Mouse (Mus musculus) testis, adult 2 months (tissue): ENCODE data around the gene Nabp2.

ENCODE experiments used
- CTCF ChIP-seq: fragments of 200-500 bp; IDR thresholded peaks from 2 replicates; pipeline ENCODE4 v1.5.1; 2012; ENCODE audit warnings: low read depth, mild to moderate bottlenecking, inconsistent platforms, low read length, moderate library complexity; ENCODE audit not compliant: control insufficient read depth, insufficient read depth, insufficient replicate concordance
- POLR2A ChIP-seq: fragments of 200-500 bp; IDR thresholded peaks from 2 replicates; pipeline ENCODE4 v1.6.1; 2012; ENCODE audit warnings: low read depth, mild to moderate bottlenecking, inconsistent platforms, low read length, moderate library complexity; ENCODE audit not compliant: control insufficient read depth

DNA sequence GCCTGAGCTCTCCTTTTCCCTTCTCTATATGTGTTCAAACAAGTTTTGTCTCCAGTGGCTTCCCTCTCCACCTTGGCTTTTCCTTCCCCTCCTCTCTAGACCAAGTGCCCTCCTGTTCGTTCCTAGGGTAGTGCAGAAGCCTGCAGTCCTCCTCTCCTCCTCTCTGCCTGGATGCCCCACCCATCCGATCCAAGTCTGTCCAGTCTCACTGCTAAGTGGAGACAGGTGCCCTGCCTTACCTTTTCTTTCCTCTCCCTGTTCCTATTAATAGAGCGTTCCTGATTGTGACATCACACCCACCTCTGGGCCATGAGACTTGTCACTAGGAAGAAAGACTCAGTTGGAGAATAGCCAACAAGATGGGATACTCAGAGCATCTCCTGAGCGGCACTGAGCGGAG, 3.6 kb upstream of the Nabp2 start:
- peak; percentile 72; the same call in 1 of the 2 replicates for TF ChIP-seq POLR2A
- TF ChIP-seq CTCF, result no peak
